ENCODE assay signal across 12 mouse cellular contexts in genomic region chr4:141964575-141964974, GRCm38 (mm10). TPM values are rescaled to one million over a fixed set of nuclear protein-coding genes. Genes with fewer than 3 reads are reported as not detected.
DNase-seq lines count a peak whose midpoint lies in the region; ATAC-seq lines count a peak whose summit lies in the region.
"Had no signal": no experiment of that assay in that cellular context is flagged by ENCODE, and none has a peak within 500 bp of the region (broad histone marks: within the 10 kb centered on the region; RNA-seq: fewer than 3 reads in every experiment).

No protein-coding gene starts in this region.

- no peak overlapping the region for H3K27ac ChIP-seq in midbrain, embryonic 12.5 days (replicated peaks)
- H3K27ac ChIP-seq in midbrain, embryonic 13.5 days, result no peak overlapping the region
- H3K27ac ChIP-seq: stomach, embryonic 15.5 days had no signal

- peaks cover 4% of the 10 kb centered on the region; the same call in 1 of the 2 replicates for H3K9me3 ChIP-seq in midbrain, embryonic 12.5 days
- peaks cover 10% of the 10 kb centered on the region; the same call in 1 of the 2 replicates for H3K9me3 ChIP-seq in midbrain, embryonic 13.5 days
- H3K9me3 ChIP-seq: stomach, embryonic 15.5 days had no signal

- intact Hi-C loops in gastrocnemius, postnatal 14 days (cut with DNase I; ENCODE audit: low total_unique reads), result no loop called here
- intact Hi-C loops in left cerebral cortex, postnatal 14 days (cut with DNase I), result no loop called here

- WGBS in midbrain, embryonic 12.5 days, result 32% methylated on average over 6 of the region's 6 CpGs
- 31% methylated on average over 6 of the region's 6 CpGs for WGBS in midbrain, embryonic 13.5 days

- peak; percentile 22 for DNase-seq in gastrocnemius, postnatal 14 days
- no peak for DNase-seq in gastrocnemius, postnatal 4 days (ENCODE audit: low spot score in 2 of 2)
- DNase-seq in left cerebral cortex, postnatal 14 days (ENCODE audit: low spot score in 2 of 2), result peak; percentile 64 to 70
- peak; percentile 59 to 68 for DNase-seq in right cerebral cortex, postnatal 36 days (ENCODE audit: low spot score in 2 of 2)
- DNase-seq in adrenal gland, postnatal 25 days, result no peak

- H3K4me3 ChIP-seq in midbrain, embryonic 12.5 days, result no peak overlapping the region
- no peak overlapping the region for H3K4me3 ChIP-seq in midbrain, embryonic 13.5 days (replicated peaks)
- H3K4me3 ChIP-seq: erythroblast, embryonic 14.5 days; megakaryocyte, embryonic 14.5 days; stomach, embryonic 15.5 days had no signal

- H3K4me2 ChIP-seq in midbrain, embryonic 12.5 days (replicated peaks), result no peak overlapping the region
- H3K4me2 ChIP-seq in midbrain, embryonic 13.5 days (replicated peaks), result no peak overlapping the region
- H3K4me2 ChIP-seq: stomach, embryonic 15.5 days had no signal

- H3K4me1 ChIP-seq in midbrain, embryonic 12.5 days, result peaks cover 6% of the 10 kb centered on the region
- H3K4me1 ChIP-seq in midbrain, embryonic 13.5 days (replicated peaks), result peaks cover 6% of the 10 kb centered on the region
- H3K4me1 ChIP-seq: megakaryocyte, embryonic 14.5 days had no signal

- no peak overlapping the region for H3K9ac ChIP-seq in midbrain, embryonic 12.5 days (replicated peaks)
- no peak overlapping the region for H3K9ac ChIP-seq in midbrain, embryonic 13.5 days (replicated peaks)
- H3K9ac ChIP-seq: stomach, embryonic 15.5 days had no signal

- no peaks in the 10 kb centered on the region for H3K27me3 ChIP-seq in midbrain, embryonic 12.5 days
- no peaks in the 10 kb centered on the region for H3K27me3 ChIP-seq in midbrain, embryonic 13.5 days
- H3K27me3 ChIP-seq: stomach, embryonic 15.5 days had no signal

- no peaks in the 10 kb centered on the region for H3K36me3 ChIP-seq in midbrain, embryonic 12.5 days
- no peaks in the 10 kb centered on the region for H3K36me3 ChIP-seq in midbrain, embryonic 13.5 days
- H3K36me3 ChIP-seq: stomach, embryonic 15.5 days had no signal

- ATAC-seq in midbrain, embryonic 12.5 days (ENCODE audit: low FRiP score, low read depth), result 0 out of 2 replicates have a peak, but pooled peaks have one; percentile 52
- ATAC-seq in midbrain, embryonic 13.5 days, result no peak
- no peak for ATAC-seq in inflammation-experienced regulatory T-cells, adult 6 months
- ATAC-seq: CD4-positive, CD25-positive, alpha-beta regulatory T cell, adult 4 months had no signal

RNA-seq across cellular contexts. Expression of gene Fhad1, which starts 50.3 kb away (rescaled TPM):
- total RNA-seq in gastrocnemius, postnatal 14 days (2021), result 1 to 10 TPM; 1.4 to 1.7 TPM
- 1 to 10 TPM; 6.4 to 6.7 TPM for total RNA-seq in gastrocnemius, postnatal 4 days (2021)
- polyA plus RNA-seq in midbrain, embryonic 12.5 days (2016; fragmentation: Nextera tagmentation; extraction: Ambion mirVana), result 1.9 and 2.7 TPM in 2 replicates
- 3.0 and 3.4 TPM in 2 replicates for polyA plus RNA-seq in midbrain, embryonic 13.5 days (2015; fragmentation: Nextera tagmentation; extraction: Ambion mirVana)
- 1 to 10 TPM; 2.7 to 2.9 TPM for total RNA-seq in left cerebral cortex, postnatal 14 days (2021)
- 0.91 TPM in 1 of 2 replicates, not detected in the other for total RNA-seq in adrenal gland, postnatal 25 days (2021)
- polyA plus RNA-seq in inflammation-experienced regulatory T-cells, adult 6 months (2017; shearing (Covaris generic)), result 1 to 10 TPM in 2 of 3 experiments, not detected in 1; 2.2 to 2.6 TPM
- polyA plus RNA-seq: erythroblast, embryonic 14.5 days had no signal

Comparison
In these comparisons a context has a peak if more than half of its experiments do, and no peak if none do; other contexts are left out.
1. DNase-seq: peak in gastrocnemius, postnatal 14 days (single experiment), left cerebral cortex, postnatal 14 days (2 of 2) and right cerebral cortex, postnatal 36 days (2 of 2); none in gastrocnemius, postnatal 4 days (0 of 2) and adrenal gland, postnatal 25 days (single experiment).